Mouse (Mus musculus) cortical plate, adult 2 months (tissue): Measurements from ENCODE around the gene Cbln1.

ENCODE experiments used
- CTCF ChIP-seq: fragments of 200-500 bp; IDR thresholded peaks from 2 replicates; pipeline ENCODE4 v1.5.1; 2011; ENCODE audit warnings: mild to moderate bottlenecking, control low read depth, low read length; ENCODE audit not compliant: insufficient read depth; ENCODE audit errors: extremely low read depth
- POLR2A ChIP-seq: fragments of 200-500 bp; IDR thresholded peaks from 2 replicates; pipeline ENCODE4 v1.6.1; 2011; ENCODE audit warnings: mild to moderate bottlenecking, low read length, control low read depth; ENCODE audit not compliant: insufficient read depth; ENCODE audit errors: extremely low read depth

DNA sequence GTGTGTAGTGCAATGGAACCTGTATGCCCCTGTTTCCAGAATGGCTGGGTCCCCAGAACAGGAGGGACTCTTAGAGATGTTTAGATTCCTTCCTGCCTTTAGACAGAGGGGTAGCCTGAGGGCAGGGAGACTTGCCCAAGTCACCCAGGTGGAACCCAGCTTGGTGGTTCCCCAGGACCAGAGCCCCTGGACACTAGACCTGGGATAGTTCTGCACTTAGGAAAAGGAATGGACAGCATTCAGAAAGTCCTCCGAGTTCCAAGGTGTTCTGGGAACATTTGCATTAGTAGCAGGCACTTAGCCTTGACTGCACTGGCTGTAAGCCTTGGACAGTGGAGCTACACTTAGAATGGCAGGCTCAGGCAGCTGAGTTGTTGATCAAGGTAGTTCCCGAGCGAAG lies 4.5 kb downstream of the Cbln1 start:
- no peak for TF ChIP-seq CTCF
- no peak for TF ChIP-seq POLR2A
